Mouse (Mus musculus) 3134 (cell line): ENCODE measurements around the gene Tefm.
A peak's percentile ranks its signal among the peaks of the same experiment; 100 is the strongest.

Experiments
- DNase-seq: peaks from one replicate; pipeline ENCODE4 v3.0.0-alpha.2; 2011; ENCODE audit warnings: low spot score; ENCODE audit not compliant: insufficient read length; ENCODE audit errors: extremely low read depth

The Tefm gene

DNA sequence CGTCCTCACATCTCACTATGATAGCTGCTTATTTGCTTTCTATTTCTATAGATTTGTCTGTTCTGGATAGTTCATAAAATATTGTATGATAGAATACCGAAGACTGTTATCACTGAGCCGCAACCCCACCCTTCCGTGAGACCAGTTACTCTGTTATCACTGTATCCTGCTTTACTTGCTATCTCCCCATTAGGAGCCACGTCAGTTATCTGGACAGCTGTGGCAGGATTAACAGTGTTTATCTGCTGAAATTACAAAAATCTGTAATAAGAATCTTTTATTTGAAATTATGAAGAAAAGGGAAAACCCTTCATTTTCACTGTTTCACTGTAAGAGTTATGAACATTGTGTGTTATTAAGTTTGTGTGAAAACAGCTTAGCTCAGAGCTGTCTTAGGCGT is 40.7 kb downstream of the Tefm start:
- DNase-seq: no peak

DNA sequence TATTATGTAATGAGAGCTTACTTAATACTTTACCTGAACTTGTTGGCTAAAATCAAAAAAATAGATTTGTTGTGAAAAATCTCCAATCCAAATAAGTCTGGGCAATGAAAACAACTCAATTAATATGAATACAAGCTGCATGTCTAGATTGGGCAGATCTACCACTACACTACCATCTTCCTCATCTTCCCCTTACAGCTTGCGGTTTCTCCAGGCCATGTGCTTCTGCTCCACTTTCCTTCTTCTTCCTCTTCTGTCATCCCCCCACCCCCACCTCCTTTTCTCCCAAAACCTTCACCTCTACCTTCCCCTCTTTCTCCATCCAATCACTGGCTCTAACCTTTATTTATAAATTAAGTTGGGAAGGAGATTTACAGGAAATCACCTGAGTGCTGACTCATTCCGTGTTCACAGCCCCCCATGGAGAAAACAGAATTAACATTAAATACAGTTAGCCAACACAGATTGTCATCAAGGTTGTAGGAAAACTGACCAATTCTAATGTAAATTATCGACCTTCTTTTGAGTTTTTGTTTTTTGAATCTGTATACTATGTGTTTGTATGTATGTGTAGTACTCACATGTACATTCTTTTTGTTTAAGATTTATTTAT is 43.4 kb downstream of the Tefm start:
- DNase-seq: no peak

DNA sequence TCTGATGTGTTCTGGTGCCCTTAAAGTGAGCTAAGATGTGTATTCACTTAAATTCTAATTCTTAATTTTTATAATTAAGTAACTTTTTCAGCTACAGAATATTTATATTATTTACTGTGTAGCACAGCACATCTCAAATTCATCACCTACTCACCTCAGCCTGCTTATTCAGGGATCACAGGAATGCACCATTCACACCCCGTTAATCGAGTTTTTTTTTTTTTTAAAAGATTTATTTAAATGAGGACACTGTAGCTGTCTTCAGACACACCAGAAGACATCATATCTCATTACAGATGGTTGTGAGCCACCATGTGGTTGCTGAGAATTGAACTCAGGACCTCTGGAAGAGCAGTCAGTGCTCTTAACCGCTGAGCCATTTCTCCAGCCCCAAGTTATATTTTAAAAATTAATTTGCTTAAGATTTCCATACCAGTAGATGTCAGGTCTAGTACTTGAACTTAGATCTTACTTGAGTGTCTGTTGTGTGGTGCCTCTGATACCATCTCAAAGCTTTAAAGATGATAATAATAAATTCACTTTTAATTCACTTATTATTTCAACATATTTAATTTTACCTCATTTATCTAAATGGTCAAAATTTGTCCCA is 51.3 kb downstream of the Tefm start:
- no peak for DNase-seq

DNA sequence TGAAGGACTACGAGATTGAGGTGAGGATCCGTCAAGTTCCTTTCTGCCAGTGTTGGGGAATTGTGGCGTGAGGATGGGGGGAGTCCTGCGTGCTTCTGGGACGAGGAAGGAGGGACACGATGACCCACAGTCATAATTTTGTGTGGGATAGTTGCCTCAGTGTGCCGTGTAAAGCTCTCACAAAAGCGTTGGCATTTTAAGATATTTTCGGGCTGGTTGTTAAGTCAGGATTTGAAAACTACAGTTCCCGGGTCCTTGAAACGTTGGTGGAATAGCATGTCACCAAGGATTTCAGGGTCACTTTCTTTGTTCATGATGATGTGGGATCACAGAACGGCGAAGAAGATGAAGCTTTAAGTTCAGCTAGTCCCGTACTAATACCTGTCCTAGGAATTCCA is 52.2 kb downstream of the Tefm start:
- DNase-seq: no peak

DNA sequence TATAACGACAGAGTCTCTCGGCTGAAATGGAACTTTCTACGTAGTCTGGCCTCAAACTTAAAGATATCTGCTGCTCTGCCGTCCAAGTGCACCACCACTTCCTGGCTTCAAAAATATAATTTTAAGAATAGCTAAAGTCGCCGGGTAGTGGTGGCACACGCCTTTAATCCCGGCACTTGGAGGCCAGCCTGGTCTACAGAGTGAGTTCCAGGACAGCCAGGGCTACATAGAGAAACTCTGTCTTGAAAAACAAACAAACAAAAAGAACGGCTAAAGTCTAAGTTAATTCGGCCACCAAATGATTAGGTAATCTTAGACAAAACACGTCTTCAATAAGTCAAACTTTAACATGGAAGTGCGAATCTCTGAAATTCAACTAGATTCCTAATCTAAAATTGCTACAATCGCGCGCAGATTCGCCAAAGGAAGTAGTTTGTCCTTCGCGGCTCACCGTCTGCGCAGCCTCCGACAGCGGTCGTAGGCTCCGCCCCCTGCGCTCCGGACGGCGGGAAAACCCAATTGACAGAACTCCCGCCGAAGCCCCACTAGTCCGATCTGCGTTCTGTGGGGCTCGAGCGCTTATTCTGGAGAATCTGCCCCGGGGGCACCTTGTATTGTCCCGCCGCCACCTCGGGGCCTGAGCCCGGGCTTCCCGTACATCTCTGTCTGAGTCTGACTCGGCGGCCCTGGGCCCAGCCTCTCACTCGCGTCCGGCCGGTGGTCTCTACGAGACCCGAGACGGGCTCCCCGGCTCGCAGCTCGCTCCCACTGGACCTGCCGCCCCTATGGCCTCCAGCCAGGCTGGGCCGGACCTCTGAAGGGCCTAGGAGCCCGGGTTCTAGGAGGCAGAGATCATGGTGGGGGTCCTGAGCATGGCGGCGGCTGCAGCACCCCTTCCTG is 52.8 kb downstream of the Tefm start, which contains the start of gene Atad5:
Gene Atad5, plus strand, starts transcription at position 484 of the 900 bp plus-strand sequence.
- DNase-seq: peak; percentile 87

DNA sequence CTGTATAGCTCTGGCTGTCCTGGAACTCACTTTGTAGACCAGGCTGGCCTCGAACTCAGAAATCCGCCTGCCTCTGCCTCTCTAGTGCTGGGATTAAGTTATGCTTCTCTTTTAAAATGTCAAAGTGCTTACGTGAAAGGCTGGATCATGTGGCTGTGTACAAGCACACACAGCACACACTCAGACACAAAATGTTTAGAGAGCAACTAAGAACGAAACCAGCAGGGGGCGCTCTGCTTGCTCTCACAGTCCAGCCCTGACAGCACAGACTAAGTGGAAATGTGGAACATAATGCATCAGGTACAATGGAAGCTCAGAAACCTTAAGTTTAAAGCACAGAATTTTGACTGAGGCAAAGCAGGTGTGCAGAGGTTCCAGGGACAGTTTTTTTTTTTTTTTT is 55.1 kb downstream of the Tefm start:
- peak; percentile 59 for DNase-seq
